Mouse (Mus musculus) C2C12 (cell line): Measurements from ENCODE around the gene Slc24a4. TPM values are rescaled to one million over a fixed set of nuclear protein-coding genes. Genes with fewer than 3 reads are reported as not detected.

Source experiments
- H3K27me3 ChIP-seq: one replicate; pipeline ENCODE4 v1.6.1; 2011; ENCODE audit not compliant: control insufficient read depth, insufficient read depth, insufficient read length
- H3K36me3 ChIP-seq: one replicate; pipeline ENCODE4 v1.6.1; 2011; ENCODE audit not compliant: control insufficient read depth, insufficient read depth
- H3K4me3 ChIP-seq: one replicate; pipeline ENCODE4 v1.5.1; 2011; ENCODE audit warnings: mild to moderate bottlenecking, control low read depth; ENCODE audit not compliant: poor library complexity, insufficient read depth, severe bottlenecking
- H3K79me2 ChIP-seq: one replicate; pipeline ENCODE4 v1.6.1; 2011; ENCODE audit not compliant: control insufficient read depth, insufficient read depth
- H3K79me3 ChIP-seq: one replicate; pipeline ENCODE4 v1.6.1; 2011; ENCODE audit warnings: low read depth, control low read depth
- H3ac ChIP-seq: one replicate; pipeline ENCODE3; 2011; ENCODE audit warnings: low read depth; ENCODE audit not compliant: control insufficient read depth, insufficient read length
- CEBPB ChIP-seq: IDR thresholded peaks from one replicate; pipeline ENCODE4 v1.6.1; 2011; ENCODE audit warnings: low read depth, mild to moderate bottlenecking, control low read depth, moderate library complexity
- CTCF ChIP-seq: IDR thresholded peaks from one replicate; pipeline ENCODE4 v1.5.1; 2011; ENCODE audit not compliant: control insufficient read depth, insufficient read depth, insufficient read length
- FOSL1 ChIP-seq: IDR thresholded peaks from one replicate; pipeline ENCODE4 v1.8.0; 2011; ENCODE audit warnings: mild to moderate bottlenecking, low read length; ENCODE audit not compliant: poor library complexity, insufficient read depth, severe bottlenecking
- MAX ChIP-seq: IDR thresholded peaks from one replicate; pipeline ENCODE4 v1.6.1; 2011; ENCODE audit warnings: mild to moderate bottlenecking, control low read depth
- MYOD1 ChIP-seq: IDR thresholded peaks from one replicate; pipeline ENCODE4 v1.6.1; 2011; ENCODE audit warnings: low read depth; ENCODE audit not compliant: control insufficient read depth, insufficient read length
- MYOG ChIP-seq: IDR thresholded peaks from one replicate; pipeline ENCODE4 v1.6.1; 2011; ENCODE audit not compliant: control insufficient read depth, insufficient read length; ENCODE audit errors: extremely low read depth
- USF1 ChIP-seq: IDR thresholded peaks from one replicate; pipeline ENCODE4 v1.6.1; 2011; ENCODE audit warnings: low read depth, mild to moderate bottlenecking, control low read depth, moderate library complexity
- polyA plus RNA-seq: library from polyadenylated mRNA; unstranded; fragments of >200 nt; fragmentation: generic; extraction: Trizol; gene quantifications from one replicate; pipeline ENCODE4 v1.2.1, GENCODE M21; 2012; ENCODE audit warnings: missing spikeins

Slc24a4 gene
- polyA plus RNA-seq, 1 experiment = not detected

DNA sequence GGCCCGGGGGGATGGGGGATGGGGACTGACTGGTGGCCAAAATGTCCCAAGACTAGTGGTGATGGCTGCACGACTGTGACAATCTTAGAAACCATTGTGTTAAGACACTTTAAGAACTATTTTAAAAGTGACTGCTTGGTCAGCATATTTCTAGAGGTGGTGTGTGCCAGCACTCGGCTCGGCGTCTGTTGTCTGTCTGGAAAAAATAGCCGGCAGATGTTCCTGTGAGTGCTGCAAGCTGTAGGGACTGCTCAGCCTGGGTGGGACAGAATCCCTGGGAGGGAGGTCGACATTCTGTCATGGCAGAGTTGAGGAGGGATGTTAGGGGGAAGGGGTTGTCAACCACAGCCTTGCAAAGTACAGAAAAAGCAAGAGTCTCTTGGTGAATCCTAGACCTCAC, 175.3 kb downstream of the Slc24a4 start:
- H3K36me3 ChIP-seq = peaks cover 1% of the 10 kb centered on the region
- H3K4me3 ChIP-seq = no peak overlapping the region
- H3K27me3 ChIP-seq = no peaks in the 10 kb centered on the region
- peaks cover 23% of the 10 kb centered on the region for H3K79me3 ChIP-seq
- H3ac ChIP-seq = no peak overlapping the region
- TF ChIP-seq CTCF = no peak
- no peak for TF ChIP-seq MYOG
- no peak for TF ChIP-seq FOSL1
- TF ChIP-seq CEBPB = no peak
- no peak for TF ChIP-seq MYOD1
- TF ChIP-seq MAX = no peak
- peaks cover 65% of the 10 kb centered on the region for H3K79me2 ChIP-seq

DNA sequence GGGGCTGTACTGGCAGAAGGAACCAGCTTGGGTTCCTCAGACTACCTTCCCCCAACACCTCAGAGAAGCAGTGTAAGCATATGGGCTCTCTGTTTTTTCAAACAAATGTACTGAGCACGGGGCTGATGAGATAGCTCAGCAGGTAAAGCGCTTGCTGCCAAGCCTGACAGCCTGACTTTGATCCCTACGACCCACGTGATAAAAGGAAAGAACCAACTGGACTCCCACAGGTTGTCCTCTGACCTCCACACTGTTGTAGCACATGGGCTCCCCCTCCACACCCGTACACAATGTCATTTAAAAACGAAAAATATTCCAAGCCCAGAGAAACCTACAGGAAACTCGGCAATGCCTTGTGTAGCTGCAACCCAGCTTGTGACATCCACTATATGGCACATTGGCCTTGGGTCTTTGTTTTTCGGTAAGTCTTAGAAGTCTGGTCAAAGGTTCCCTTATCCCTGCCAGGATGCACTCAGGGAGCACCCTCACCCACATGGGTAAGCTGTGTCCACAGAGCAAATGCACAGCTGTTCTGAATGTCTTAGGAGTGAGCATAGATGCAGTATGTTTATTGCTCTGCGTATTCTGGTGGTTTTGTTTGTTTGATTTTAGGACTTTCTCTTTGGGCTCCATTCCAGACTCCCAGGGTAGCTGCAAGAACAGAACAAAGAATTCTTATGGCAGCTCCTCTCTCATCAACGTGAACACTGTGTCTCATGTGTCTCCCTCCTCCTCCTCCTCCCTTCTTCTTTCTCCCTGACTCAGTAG, 176.7 kb downstream of the Slc24a4 start:
- no peaks in the 10 kb centered on the region for H3K27me3 ChIP-seq
- H3K4me3 ChIP-seq = no peak overlapping the region
- H3K36me3 ChIP-seq = peaks cover 13% of the 10 kb centered on the region
- H3ac ChIP-seq = no peak overlapping the region
- peaks cover 26% of the 10 kb centered on the region for H3K79me3 ChIP-seq
- no peak for TF ChIP-seq MYOG
- TF ChIP-seq MAX = no peak
- no peak for TF ChIP-seq MYOD1
- H3K79me2 ChIP-seq = peaks cover 67% of the 10 kb centered on the region

DNA sequence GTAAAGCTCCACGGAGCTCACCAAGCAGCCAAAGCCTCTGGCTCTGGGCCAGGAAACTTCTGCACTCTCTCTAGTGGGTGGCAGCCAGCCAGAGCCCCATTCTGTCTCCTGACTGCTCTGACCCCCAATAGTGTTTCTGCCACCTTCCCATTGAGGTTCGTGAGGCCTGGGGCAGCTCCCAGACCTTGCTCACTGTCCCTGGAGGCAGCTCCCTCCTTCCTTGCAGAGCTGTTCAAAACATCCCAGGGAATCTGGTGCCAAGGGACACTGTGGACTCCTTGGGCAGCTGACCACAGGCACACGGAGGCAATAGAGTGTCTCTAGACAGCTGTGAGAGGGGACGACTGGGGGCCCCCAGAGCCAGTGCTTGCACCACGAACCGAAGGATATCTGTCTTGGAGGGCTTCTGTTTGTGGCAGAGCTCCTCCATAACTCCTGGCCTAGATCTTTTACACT, 179.5 kb downstream of the Slc24a4 start:
- peaks cover 77% of the 10 kb centered on the region for H3K79me2 ChIP-seq
- TF ChIP-seq FOSL1 (no peak), CTCF (no peak), MAX (no peak), CEBPB (no peak), USF1 (no peak), MYOD1 (no peak)

DNA sequence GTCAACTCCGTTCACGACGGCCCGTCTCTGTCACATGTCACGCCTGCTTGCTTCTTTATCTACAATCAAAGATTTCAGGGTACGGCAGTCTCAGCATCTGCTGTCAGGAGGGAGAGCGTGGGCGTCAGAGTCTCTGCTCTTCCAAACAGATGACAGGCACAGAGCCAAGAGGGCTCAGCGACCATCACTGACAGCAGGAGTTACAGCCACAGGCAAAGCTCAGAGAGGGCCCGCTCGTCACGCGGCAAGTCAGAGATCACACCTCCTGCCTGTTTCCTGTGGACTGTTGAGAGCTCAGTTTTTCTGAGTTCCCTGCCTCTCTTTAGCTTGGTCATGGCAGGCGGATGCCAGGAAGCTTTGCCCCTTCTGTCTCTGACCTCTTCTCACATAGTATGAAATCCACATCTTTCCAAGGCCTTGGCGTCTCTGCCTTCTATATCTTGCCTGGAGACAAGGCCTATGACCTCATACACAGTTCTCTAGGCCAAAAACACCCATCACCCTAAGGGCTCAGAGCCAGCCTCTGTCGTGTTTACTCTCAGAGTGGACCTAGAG, 180.0 kb downstream of the Slc24a4 start:
- H3K27me3 ChIP-seq = no peaks in the 10 kb centered on the region
- peaks cover 32% of the 10 kb centered on the region for H3K79me3 ChIP-seq
- TF ChIP-seq CTCF (no peak), USF1 (no peak), MAX (no peak), MYOG (no peak), FOSL1 (no peak), CEBPB (no peak), MYOD1 (no peak)
- peaks cover 21% of the 10 kb centered on the region for H3K36me3 ChIP-seq
- H3K79me2 ChIP-seq = peaks cover 77% of the 10 kb centered on the region
- H3ac ChIP-seq = no peak overlapping the region
- H3K4me3 ChIP-seq = no peak overlapping the region

More for the DNA sequence above, 179.5 kb downstream of the Slc24a4 start:
- Histone ChIP-seq H3K79me3 (peaks cover 32% of the 10 kb centered on the region), H3K36me3 (peaks cover 21% of the 10 kb centered on the region), H3K27me3 (no peaks in the 10 kb centered on the region), H3ac (no peak overlapping the region), H3K4me3 (no peak overlapping the region)

DNA sequence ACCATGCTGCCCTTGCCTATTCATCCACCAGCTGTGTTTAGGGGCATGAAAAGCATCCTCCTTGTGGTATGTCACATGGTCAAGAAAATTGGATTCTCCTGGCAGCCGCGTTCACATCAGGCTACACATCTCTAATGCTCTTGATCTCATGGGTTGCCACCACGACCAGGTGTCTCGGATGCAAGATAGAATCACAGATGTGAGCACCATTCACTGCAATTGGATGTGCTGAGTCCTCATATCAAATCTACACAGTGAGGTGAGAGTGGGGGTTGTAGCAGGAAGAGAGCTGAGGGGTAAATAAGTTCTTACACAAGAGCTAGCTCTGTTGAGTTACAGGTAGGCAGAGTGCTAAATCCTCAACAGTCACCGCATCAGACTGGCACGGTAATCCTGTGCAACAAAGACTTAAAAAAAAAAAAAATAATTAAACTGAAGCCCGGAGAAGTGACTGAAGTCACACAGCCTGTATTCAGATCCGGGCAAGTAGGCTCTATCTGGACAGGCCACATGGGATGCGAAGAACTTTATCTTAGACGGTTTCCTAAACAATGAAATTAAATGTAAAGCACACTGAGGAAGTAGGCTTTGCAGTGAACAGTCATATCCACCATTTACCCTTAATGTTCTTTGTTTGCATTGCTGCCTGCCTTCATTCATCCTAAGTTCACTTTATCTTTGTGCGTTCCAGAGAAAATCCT, 180.7 kb downstream of the Slc24a4 start:
- H3K27me3 ChIP-seq = no peaks in the 10 kb centered on the region
- H3K4me3 ChIP-seq = no peak overlapping the region
- H3K36me3 ChIP-seq = peaks cover 21% of the 10 kb centered on the region
- H3K79me2 ChIP-seq = peaks cover 72% of the 10 kb centered on the region
- no peak for TF ChIP-seq CEBPB
- TF ChIP-seq FOSL1 = no peak
- TF ChIP-seq CTCF = no peak
- TF ChIP-seq MYOG = no peak
- TF ChIP-seq USF1 = no peak
- H3K79me3 ChIP-seq = peaks cover 29% of the 10 kb centered on the region
- no peak overlapping the region for H3ac ChIP-seq

DNA sequence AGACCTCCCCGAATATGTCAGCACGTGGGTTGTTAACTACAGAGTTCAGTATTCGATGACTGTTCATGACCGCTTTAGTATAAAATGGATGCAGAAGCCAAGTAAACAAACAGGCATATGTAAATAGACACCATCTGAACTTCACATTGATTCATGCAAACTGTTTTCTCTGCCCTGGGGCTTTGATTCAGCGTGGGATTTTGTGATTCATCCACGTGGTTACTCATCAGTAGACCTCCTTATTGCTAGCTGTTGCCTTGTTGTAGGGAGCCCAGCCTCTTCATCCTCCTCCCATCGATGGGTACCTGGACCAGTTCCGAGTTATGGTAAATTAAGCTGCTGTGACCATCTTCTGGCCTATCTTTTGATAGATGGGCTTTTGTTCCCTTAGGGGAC, 181.3 kb downstream of the Slc24a4 start:
- Histone ChIP-seq H3K79me2 (peaks cover 66% of the 10 kb centered on the region), H3ac (no peak overlapping the region), H3K4me3 (no peak overlapping the region), H3K36me3 (peaks cover 24% of the 10 kb centered on the region), H3K79me3 (peaks cover 26% of the 10 kb centered on the region), H3K27me3 (no peaks in the 10 kb centered on the region)
- TF ChIP-seq FOSL1 (no peak), MAX (no peak), MYOG (no peak), CEBPB (no peak), CTCF (no peak), USF1 (no peak), MYOD1 (no peak)
